Mouse (Mus musculus) lung, embryonic 16.5 days (tissue): ENCODE data around the gene Mctp2. TPM values are rescaled to one million over a fixed set of nuclear protein-coding genes. Genes with fewer than 3 reads are reported as not detected.
"Not testable (repeated sequence)": the region's sequence is repeated elsewhere in the genome, so short reads cannot be mapped to it uniquely, and the experiment has no call there.

ENCODE experiments used
- ATAC-seq: fragments of 200-750 bp; cut with Nextera tagmentation; 2 replicates; pipeline ENCODE4 v1.8.0; 2017; ENCODE audit warnings: low read depth, mild to moderate bottlenecking, moderate library complexity
- H3K27ac ChIP-seq: fragments of 300-500 bp; sonication (generic); 2 replicates; pipeline ENCODE4 v1.5.1; 2014; ENCODE audit warnings: mild to moderate bottlenecking, control low read depth, low read length
- H3K27me3 ChIP-seq: fragments of 300-500 bp; sonication (generic); 2 replicates; pipeline ENCODE4 v1.6.1; 2014; ENCODE audit warnings: low read depth, low read length, mixed read lengths; ENCODE audit not compliant: control insufficient read depth, insufficient read depth
- H3K36me3 ChIP-seq: fragments of 300-500 bp; sonication (generic); 2 replicates; pipeline ENCODE4 v1.6.1; 2014; ENCODE audit warnings: low read length; ENCODE audit not compliant: control insufficient read depth, insufficient read depth
- H3K4me1 ChIP-seq: fragments of 300-500 bp; sonication (generic); replicated peaks from 2 replicates; pipeline ENCODE4 v1.6.1; 2014; ENCODE audit warnings: low read length, mixed read lengths; ENCODE audit not compliant: control insufficient read depth, insufficient read depth
- H3K4me2 ChIP-seq: fragments of 300-500 bp; sonication (generic); 2 replicates; pipeline ENCODE4 v1.6.1; 2014; ENCODE audit warnings: low read depth, low read length, control low read depth
- H3K4me3 ChIP-seq: fragments of 300-500 bp; sonication (generic); 2 replicates; pipeline ENCODE4 v1.5.1; 2014; ENCODE audit warnings: mild to moderate bottlenecking, low read length, control low read depth
- H3K9ac ChIP-seq: fragments of 300-500 bp; sonication (generic); 2 replicates; pipeline ENCODE4 v1.6.1; 2014; ENCODE audit warnings: low read length, control low read depth
- H3K9me3 ChIP-seq: fragments of 300-500 bp; sonication (generic); 2 replicates; pipeline ENCODE4 v1.6.1; 2016; ENCODE audit warnings: low read length; ENCODE audit not compliant: control insufficient read depth
- WGBS: fragments of 180-500 bp; shearing (Covaris S2); extraction: QIAGEN DNeasy Blood & Tissue Kit; methylation state at CpG from one replicate; pipeline ENCODE4 v1.1.7; 2014; 5-methylcytosine and 5-hydroxymethylcytosine counted together
- polyA plus RNA-seq: library from polyadenylated mRNA; unstranded; fragments of >200 nt; fragmentation: Nextera tagmentation; extraction: Ambion mirVana; gene quantifications from 2 replicates; pipeline ENCODE4 v1.2.1, GENCODE M21; 2015

Mctp2 gene
- polyA plus RNA-seq, 1 experiment from 2014 or later, result 4.6 TPM

DNA sequence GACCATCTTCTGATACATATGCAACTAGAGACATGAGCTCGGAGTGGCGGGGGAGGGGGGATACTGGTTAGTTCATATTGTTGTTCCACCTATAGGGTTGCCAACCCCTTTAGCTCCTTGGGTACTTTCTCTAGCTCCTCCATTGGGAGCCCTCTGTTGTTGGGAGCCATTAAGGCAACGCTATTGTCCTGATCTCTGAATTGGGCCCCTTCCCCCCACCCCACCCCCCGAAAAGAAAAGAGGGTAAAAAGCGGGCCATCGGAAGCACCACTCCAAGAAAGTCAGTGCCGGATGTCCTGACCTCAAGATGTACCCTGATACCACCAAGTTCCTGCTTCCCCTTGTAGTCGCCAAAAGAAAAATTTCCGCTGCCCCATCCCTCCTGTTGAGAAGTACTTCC is 56.1 kb downstream of the Mctp2 start:
- 93% methylated on average over 7 of the region's 9 CpGs for WGBS

DNA sequence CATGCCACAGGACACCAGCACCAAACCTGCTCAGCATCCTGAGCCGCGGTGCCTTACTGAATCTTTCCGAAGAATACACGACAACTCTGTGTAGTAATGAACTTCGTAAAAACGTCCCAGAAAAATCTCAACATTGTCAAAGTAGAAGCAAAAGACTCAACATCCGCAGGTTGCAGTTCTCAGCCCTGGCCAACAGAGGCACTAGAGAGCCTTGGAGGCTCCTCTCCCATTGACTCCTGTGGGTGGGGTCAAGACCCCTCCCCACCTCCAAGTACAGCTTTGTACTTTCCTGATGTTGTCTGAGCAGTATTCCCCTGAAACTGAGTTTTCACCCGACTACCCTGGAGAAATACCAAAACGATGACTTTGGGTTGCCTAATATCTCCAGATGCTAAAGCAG is 65.1 kb downstream of the Mctp2 start:
- Histone ChIP-seq H3K9me3 (no peaks in the 10 kb centered on the region), H3K4me1 (no peaks in the 10 kb centered on the region), H3K27ac (no peak overlapping the region), H3K36me3 (no peaks in the 10 kb centered on the region), H3K4me2 (no peak overlapping the region), H3K27me3 (no peaks in the 10 kb centered on the region), H3K9ac (no peak overlapping the region), H3K4me3 (no peak overlapping the region)
- ATAC-seq, result no peak
- WGBS, result 87% methylated on average over 9 of the region's 9 CpGs

More for the DNA sequence above, 56.1 kb downstream of the Mctp2 start:
- not testable (repeated sequence) for H3K9me3 ChIP-seq, H3K9ac ChIP-seq, H3K4me1 ChIP-seq, H3K27ac ChIP-seq, ATAC-seq, H3K4me2 ChIP-seq, H3K36me3 ChIP-seq, H3K27me3 ChIP-seq, H3K4me3 ChIP-seq

DNA sequence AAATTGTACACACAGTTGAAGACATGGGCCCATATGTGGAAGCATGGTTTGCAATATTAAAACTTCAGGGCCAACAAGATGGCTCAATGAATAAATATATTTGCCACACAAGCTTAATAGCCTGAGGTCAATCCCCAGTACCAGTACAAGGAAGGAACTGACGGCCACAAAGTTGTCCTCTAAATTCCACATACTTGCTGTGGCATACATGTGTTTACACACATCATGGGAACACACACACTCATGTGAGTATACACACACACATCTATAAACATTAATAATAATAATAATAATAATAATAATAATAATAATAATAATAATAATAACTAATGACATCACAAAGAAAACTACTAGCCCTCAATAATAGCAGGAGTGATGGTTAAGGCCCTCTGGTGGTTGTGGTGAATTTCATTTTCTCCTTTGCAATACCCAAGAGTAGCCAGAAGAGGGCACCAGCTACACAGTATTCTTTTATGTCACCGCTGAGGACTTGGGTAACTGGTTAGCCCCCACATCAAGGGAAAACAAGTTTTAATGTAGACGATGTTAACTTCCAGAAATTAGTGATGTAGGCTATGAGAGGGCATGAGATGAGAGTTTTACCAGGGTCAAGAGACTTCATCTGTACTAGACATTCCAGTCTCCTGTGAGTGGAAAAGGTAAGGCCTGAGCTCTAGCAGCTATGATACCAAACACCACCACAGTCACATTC is 66.5 kb downstream of the Mctp2 start:
- H3K27me3 ChIP-seq, result no peaks in the 10 kb centered on the region
- ATAC-seq, result peak; percentile 43; the same call in 1 of the 2 replicates
- no peak overlapping the region for H3K4me3 ChIP-seq
- H3K9me3 ChIP-seq, result no peaks in the 10 kb centered on the region
- H3K27ac ChIP-seq, result no peak overlapping the region
- H3K4me2 ChIP-seq, result no peak overlapping the region
- WGBS, result 28% methylated on average over 3 of the region's 3 CpGs
- no peak overlapping the region for H3K9ac ChIP-seq
- no peaks in the 10 kb centered on the region for H3K4me1 ChIP-seq
- no peaks in the 10 kb centered on the region for H3K36me3 ChIP-seq

DNA sequence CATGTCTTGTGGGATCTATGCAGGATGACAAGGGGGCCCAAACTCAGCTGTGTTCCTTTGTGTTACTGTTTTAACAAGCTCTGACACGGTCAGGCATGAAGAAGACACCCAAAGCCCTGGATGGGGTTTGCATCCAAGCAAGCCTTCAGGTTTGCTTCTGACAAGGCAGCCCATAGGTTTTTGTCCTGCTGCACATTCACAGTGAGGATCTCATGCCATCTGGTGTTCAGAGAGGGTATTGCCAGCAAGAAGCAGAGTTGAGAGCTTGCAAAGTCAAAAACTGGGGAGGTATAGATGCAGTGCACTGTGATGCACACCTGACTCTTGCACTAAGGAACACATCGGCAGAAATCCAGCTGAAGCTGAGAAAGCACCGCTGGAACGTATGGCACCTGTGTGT is 67.8 kb downstream of the Mctp2 start:
- 41% methylated on average over 4 of the region's 4 CpGs for WGBS
- no peak for ATAC-seq
- Histone ChIP-seq H3K36me3 (no peaks in the 10 kb centered on the region), H3K4me3 (no peak overlapping the region), H3K9me3 (no peaks in the 10 kb centered on the region), H3K4me1 (no peaks in the 10 kb centered on the region), H3K9ac (no peak overlapping the region), H3K27ac (no peak overlapping the region), H3K4me2 (no peak overlapping the region), H3K27me3 (no peaks in the 10 kb centered on the region)

DNA sequence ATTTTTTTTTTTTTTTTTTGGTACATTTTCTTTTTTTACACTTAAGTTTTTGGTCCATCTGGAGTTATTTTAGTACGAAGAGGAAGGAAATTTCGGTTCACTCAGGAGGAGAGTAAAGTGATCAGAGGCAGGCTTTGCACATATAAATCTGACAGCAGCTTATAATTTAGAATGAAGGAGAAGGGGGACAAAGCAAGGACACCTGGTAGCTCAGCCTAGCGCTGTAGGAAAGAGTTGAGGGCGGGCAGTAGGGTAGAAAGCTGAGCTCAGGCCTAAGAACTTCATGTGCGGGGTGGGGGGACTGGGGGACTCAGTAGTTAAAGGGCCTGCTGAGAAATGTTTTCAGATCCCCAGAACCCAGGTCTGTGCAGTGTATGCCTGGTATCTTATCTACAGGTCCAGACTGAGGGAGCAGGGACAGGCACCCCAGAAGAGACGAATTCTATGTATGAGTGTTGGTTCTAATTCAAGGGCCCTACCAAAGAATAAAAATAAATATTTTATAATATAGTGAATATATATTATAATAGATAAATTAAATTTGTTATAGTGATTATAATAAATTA is 71.9 kb downstream of the Mctp2 start:
- no peaks in the 10 kb centered on the region for H3K9me3 ChIP-seq
- H3K27me3 ChIP-seq, result no peaks in the 10 kb centered on the region
- WGBS, result 60% methylated on average over 6 of the region's 6 CpGs
- no peak overlapping the region for H3K4me2 ChIP-seq
- H3K27ac ChIP-seq, result no peak overlapping the region
- H3K4me1 ChIP-seq, result no peaks in the 10 kb centered on the region
- H3K4me3 ChIP-seq, result no peak overlapping the region
- H3K36me3 ChIP-seq, result no peaks in the 10 kb centered on the region
- ATAC-seq, result no peak
- H3K9ac ChIP-seq, result no peak overlapping the region

DNA sequence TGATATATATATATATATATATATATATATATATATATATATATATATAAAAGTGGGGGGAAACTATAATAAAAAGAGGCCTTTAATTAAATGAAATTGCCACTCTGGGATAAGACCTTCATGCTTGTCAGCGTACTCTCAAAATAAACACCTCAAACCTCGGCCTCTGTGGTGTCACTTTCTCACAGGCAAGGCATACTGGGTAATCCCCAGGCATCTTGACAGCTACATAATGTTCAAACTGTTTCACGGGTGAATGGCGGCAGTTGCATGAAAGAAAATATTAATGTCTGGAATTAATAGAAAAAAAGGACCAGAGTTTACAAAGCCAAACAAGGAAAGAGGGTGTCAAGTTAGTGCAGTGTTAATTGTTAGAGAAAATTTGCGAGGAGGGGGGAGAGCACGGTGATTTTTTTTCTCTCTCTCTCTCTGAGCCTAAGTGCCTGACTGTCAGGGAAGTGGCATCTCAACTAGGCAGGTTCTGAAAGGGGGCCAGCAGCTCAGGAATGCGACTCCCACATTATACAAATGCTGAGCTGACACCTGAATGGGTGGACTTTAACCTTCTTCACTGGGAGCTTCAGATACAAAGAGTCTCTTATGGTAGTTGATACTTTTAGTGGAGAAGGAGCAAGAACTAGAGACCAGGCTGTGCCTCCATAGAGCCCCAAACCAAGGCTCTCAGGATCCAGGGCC is 75.1 kb downstream of the Mctp2 start:
- Histone ChIP-seq H3K27ac (no peak overlapping the region), H3K27me3 (no peaks in the 10 kb centered on the region), H3K9me3 (no peaks in the 10 kb centered on the region), H3K4me1 (no peaks in the 10 kb centered on the region), H3K4me2 (no peak overlapping the region), H3K4me3 (no peak overlapping the region), H3K36me3 (no peaks in the 10 kb centered on the region), H3K9ac (no peak overlapping the region)
- 45% methylated on average over 7 of the region's 7 CpGs for WGBS
- ATAC-seq, result no peak

DNA sequence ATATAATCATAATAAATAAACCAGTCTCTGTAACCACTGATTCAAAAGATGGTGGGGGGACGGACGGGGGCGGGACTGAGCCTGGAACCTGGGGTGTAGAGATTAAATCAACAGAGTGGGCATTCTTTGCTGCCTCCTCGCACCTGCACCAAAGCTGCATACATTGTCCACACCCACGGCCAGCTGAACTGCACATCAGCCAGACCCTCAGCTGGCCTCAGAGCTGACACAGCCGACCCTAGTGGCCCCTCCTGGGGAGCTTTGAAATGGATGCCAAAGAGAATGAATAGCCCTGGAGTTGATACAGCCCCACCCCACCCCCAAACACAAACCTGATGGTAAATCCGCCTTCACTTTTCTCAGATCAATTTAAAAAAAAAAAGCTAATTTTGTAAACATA is 76.5 kb downstream of the Mctp2 start:
- Histone ChIP-seq H3K27me3 (no peaks in the 10 kb centered on the region), H3K4me2 (no peak overlapping the region), H3K27ac (no peak overlapping the region), H3K9me3 (no peaks in the 10 kb centered on the region), H3K4me1 (no peaks in the 10 kb centered on the region), H3K4me3 (no peak overlapping the region), H3K36me3 (no peaks in the 10 kb centered on the region), H3K9ac (no peak overlapping the region)
- WGBS, result 57% methylated on average over 7 of the region's 7 CpGs
- ATAC-seq, result no peak

DNA sequence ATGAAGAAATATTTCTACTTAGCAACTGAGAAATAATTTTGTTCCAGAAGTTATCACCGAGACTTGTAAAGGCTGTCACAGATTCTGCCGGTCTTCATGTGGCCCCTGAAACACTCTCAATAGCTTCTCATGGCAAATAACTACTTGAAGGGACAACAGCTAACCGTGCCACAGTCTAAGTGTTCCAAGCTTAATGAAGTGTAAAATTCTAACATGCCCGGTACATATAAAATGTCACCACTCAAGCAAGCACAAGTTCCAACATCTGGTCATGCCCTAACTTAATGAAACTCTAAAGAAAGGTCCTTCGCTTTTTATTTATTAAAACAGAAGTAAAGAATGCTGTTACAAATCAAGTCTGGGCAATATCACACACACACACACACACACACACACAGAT is 82.8 kb downstream of the Mctp2 start:
- WGBS, result 54% methylated on average over 5 of the region's 5 CpGs
- Histone ChIP-seq H3K27me3 (no peaks in the 10 kb centered on the region), H3K4me3 (no peak overlapping the region), H3K9ac (no peak overlapping the region), H3K9me3 (no peaks in the 10 kb centered on the region), H3K4me2 (no peak overlapping the region), H3K27ac (no peak overlapping the region), H3K36me3 (no peaks in the 10 kb centered on the region), H3K4me1 (no peaks in the 10 kb centered on the region; the same call in 1 of the 2 replicates)
- ATAC-seq, result no peak

DNA sequence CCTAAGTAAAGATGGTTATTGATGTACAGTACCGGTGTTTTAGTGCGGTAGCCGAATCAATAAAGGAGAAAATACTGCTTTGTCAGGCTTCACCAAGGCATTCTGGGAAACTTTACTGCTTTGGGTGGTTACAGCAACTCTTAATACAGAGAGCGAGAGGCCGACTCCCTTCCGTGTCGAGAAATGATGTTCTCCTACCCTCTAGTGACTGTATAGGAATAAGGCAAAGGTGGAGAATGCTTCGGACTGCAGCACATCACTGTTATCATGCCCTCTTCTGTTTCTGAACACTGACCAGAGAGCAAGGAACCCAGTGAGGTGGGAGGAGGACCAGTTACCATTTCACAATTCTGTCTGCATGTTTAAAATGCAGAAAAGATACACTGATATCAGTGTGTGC is 83.9 kb downstream of the Mctp2 start:
- Histone ChIP-seq H3K27me3 (no peaks in the 10 kb centered on the region), H3K9ac (no peak overlapping the region), H3K4me2 (no peak overlapping the region), H3K4me3 (no peak overlapping the region), H3K4me1 (no peaks in the 10 kb centered on the region; the same call in 1 of the 2 replicates), H3K9me3 (no peaks in the 10 kb centered on the region), H3K27ac (no peak overlapping the region), H3K36me3 (no peaks in the 10 kb centered on the region)
- WGBS, result 78% methylated on average over 8 of the region's 8 CpGs
- ATAC-seq, result peak; percentile 20; the same call in 1 of the 2 replicates
